25 mouse cellular contexts compared by ENCODE assay signal in the genomic region with DNA sequence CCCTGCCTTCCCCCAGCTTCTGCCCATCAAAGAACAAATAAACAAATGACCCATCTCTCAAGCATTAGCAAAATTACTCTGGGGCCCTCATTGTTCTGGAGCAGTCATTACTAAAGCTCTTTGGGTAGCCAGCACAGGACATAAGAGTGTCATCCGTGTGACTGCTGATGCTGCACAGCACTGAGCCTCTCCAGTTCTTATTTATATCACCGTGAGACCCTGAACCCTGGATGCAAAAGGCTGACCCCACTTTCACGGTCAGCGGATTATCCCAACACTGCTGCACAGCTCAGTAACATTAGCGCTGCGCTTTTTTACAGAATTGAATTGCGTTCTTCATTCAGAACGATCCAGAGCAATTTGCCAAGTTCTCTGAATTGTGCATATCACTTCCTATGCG. TPM values are rescaled to one million over a fixed set of nuclear protein-coding genes. Genes with fewer than 3 reads are reported as not detected.
A peak's percentile ranks its signal among the peaks of the same experiment; 100 is the strongest.
DNase-seq lines count a peak whose midpoint lies in the region; ATAC-seq and TF ChIP-seq lines count a peak whose summit lies in the region.
"Had no signal": no experiment of that assay in that cellular context is flagged by ENCODE, and none has a peak within 500 bp of the region (broad histone marks: within the 10 kb centered on the region; RNA-seq: fewer than 3 reads in every experiment).

No protein-coding gene starts in this region.

- WGBS in midbrain, embryonic 13.5 days, result 16% methylated on average over 9 of the region's 9 CpGs
- 78% methylated on average over 9 of the region's 9 CpGs for WGBS in heart, embryonic 12.5 days

- no peaks in the 10 kb centered on the region for H3K36me3 ChIP-seq in midbrain, embryonic 13.5 days
- no peaks in the 10 kb centered on the region for H3K36me3 ChIP-seq in heart, embryonic 12.5 days
- H3K36me3 ChIP-seq: embryonic facial prominence, embryonic 13.5 days; forebrain, embryonic 15.5 days; heart, embryonic 15.5 days; limb, embryonic 13.5 days; liver, embryonic 12.5 days had no signal

- H3K27ac ChIP-seq in layer of hippocampus, adult 2 months, result peak overlapping the region; percentile 41
- H3K27ac ChIP-seq in midbrain, embryonic 13.5 days, result peak overlapping the region; percentile 2; the same call in 1 of the 2 replicates
- H3K27ac ChIP-seq in heart, embryonic 12.5 days (ENCODE audit: poor library complexity, severe bottlenecking), result no peak overlapping the region
- H3K27ac ChIP-seq: embryonic facial prominence, embryonic 13.5 days; forebrain, embryonic 15.5 days; heart, embryonic 15.5 days; limb, embryonic 13.5 days; liver, embryonic 12.5 days had no signal

- no peak for TF ChIP-seq CTCF in layer of hippocampus, adult 2 months (conservative IDR thresholded peaks at IDR 0.05)

- no peaks in the 10 kb centered on the region for H3K27me3 ChIP-seq in midbrain, embryonic 13.5 days
- no peaks in the 10 kb centered on the region for H3K27me3 ChIP-seq in heart, embryonic 12.5 days (replicated peaks)
- H3K27me3 ChIP-seq: embryonic facial prominence, embryonic 13.5 days; forebrain, embryonic 15.5 days; heart, embryonic 15.5 days; limb, embryonic 13.5 days; liver, embryonic 12.5 days had no signal

- DNase-seq in embryo, embryonic 10 days (ENCODE audit: low spot score), result peak; percentile 14
- no peak for DNase-seq in embryo, embryonic 9.5 days (ENCODE audit: extremely low spot score)
- DNase-seq in layer of hippocampus, adult 2 months (ENCODE audit: low spot score in 2 of 2), result no peak
- no peak for DNase-seq in layer of hippocampus, postnatal 36 days
- peak; percentile 62 for DNase-seq in retina, embryonic 14.5 days (ENCODE audit: low spot score)
- no peak for DNase-seq in natural killer cell, adult 2 months (ENCODE audit: low spot score in 2 of 2)
- DNase-seq: adrenal gland, postnatal 10 days; cerebellum, adult 2 months; gastrocnemius, postnatal 25 days; heart, postnatal 36 days; kidney, postnatal 36 days; layer of hippocampus, adult 9-11 months; lung, adult 18-20 months; lung, postnatal 14 days; thymus, adult 18-20 months; thymus, postnatal 36 days had no signal

- H3K4me3 ChIP-seq in layer of hippocampus, adult 2 months, result no peak overlapping the region
- no peak overlapping the region for H3K4me3 ChIP-seq in midbrain, embryonic 13.5 days (replicated peaks)
- H3K4me3 ChIP-seq in heart, embryonic 12.5 days, result no peak overlapping the region
- H3K4me3 ChIP-seq: embryonic facial prominence, embryonic 13.5 days; erythroblast, embryonic 14.5 days; forebrain, embryonic 15.5 days; heart, embryonic 15.5 days; limb, embryonic 13.5 days; liver, embryonic 12.5 days had no signal

- ATAC-seq in midbrain, embryonic 13.5 days, result peak; percentile 67; the same call in 1 of the 2 replicates
- no peak for ATAC-seq in heart, embryonic 12.5 days (ENCODE audit: insufficient number of reproducible peaks, low FRiP score)
- ATAC-seq: forebrain, embryonic 15.5 days; intestine, postnatal 0 days; liver, embryonic 12.5 days had no signal

- H3K4me2 ChIP-seq in midbrain, embryonic 13.5 days (replicated peaks), result no peak overlapping the region
- H3K4me2 ChIP-seq in heart, embryonic 12.5 days, result no peak overlapping the region
- H3K4me2 ChIP-seq: embryonic facial prominence, embryonic 13.5 days; forebrain, embryonic 15.5 days; heart, embryonic 15.5 days; limb, embryonic 13.5 days; liver, embryonic 12.5 days had no signal

- H3K9me3 ChIP-seq in midbrain, embryonic 13.5 days, result no peaks in the 10 kb centered on the region
- H3K9me3 ChIP-seq in heart, embryonic 12.5 days (replicated peaks), result no peaks in the 10 kb centered on the region
- H3K9me3 ChIP-seq: embryonic facial prominence, embryonic 13.5 days; forebrain, embryonic 15.5 days; heart, embryonic 15.5 days; limb, embryonic 13.5 days; liver, embryonic 12.5 days had no signal

- no peak overlapping the region for H3K9ac ChIP-seq in midbrain, embryonic 13.5 days (replicated peaks)
- no peak overlapping the region for H3K9ac ChIP-seq in heart, embryonic 12.5 days
- H3K9ac ChIP-seq: embryonic facial prominence, embryonic 13.5 days; forebrain, embryonic 15.5 days; heart, embryonic 15.5 days; limb, embryonic 13.5 days; liver, embryonic 12.5 days had no signal

- peaks cover 22% of the 10 kb centered on the region for H3K4me1 ChIP-seq in midbrain, embryonic 13.5 days (replicated peaks)
- H3K4me1 ChIP-seq in heart, embryonic 12.5 days (replicated peaks), result no peaks in the 10 kb centered on the region
- H3K4me1 ChIP-seq: heart, embryonic 15.5 days; limb, embryonic 13.5 days; liver, embryonic 12.5 days had no signal

RNA-seq across cellular contexts. Expression of a gene that starts 31.3 kb away (rescaled TPM):
- 100 to 1,000 TPM; 306 to 310 TPM for total RNA-seq in layer of hippocampus, adult 2 months (2021)
- total RNA-seq in layer of hippocampus, postnatal 36 days (2021), result 100 to 1,000 TPM; 316 to 344 TPM
- 56.2 and 61.8 TPM in 2 replicates for polyA plus RNA-seq in midbrain, embryonic 13.5 days (2015; fragmentation: Nextera tagmentation; extraction: Ambion mirVana)
- 0.54 and 0.68 TPM in 2 replicates for polyA plus RNA-seq in heart, embryonic 12.5 days (2016; fragmentation: Nextera tagmentation; extraction: Ambion mirVana)
- polyA plus RNA-seq: erythroblast, embryonic 14.5 days had no signal

Comparison
In these comparisons a context has a peak if more than half of its experiments do, and no peak if none do; other contexts are left out.
1. DNase-seq: peak in embryo, embryonic 10 days (single experiment) and retina, embryonic 14.5 days (single experiment); none in embryo, embryonic 9.5 days (single experiment), layer of hippocampus, adult 2 months (0 of 2), layer of hippocampus, postnatal 36 days (0 of 2) and natural killer cell, adult 2 months (0 of 2).